Mouse (Mus musculus): ENCODE results near the gene Sapcd2.

Gene Sapcd2

GRCm38 (mm10) chr2:25371764-25372643, at the start of gene Sapcd2:
TSS of gene Sapcd2 (plus strand) at chr2:25372321.
- peak; percentile 89 to 91 for DNase-seq

- DNase-seq: no peak
Measured at GRCm38 (mm10) chr2:25326036-25326435, 46.1 kb upstream of the Sapcd2 start.

GRCm38 (mm10) chr2:25328440-25328839, 43.7 kb upstream of the Sapcd2 start:
- peak in 1 of 2 experiments; percentile 28 for DNase-seq

GRCm38 (mm10) chr2:25331470-25331869, 40.7 kb upstream of the Sapcd2 start:
- DNase-seq: no peak

- DNase-seq: peak; percentile 99
Measured at GRCm38 (mm10) chr2:25332286-25333160, 39.6 kb upstream of the Sapcd2 start, which contains the start of gene Man1b1. TSS of gene Man1b1 (plus strand) at chr2:25332338.

GRCm38 (mm10) chr2:25333569-25333968, 38.6 kb upstream of the Sapcd2 start:
- no peak for DNase-seq

- DNase-seq: no peak
Measured at GRCm38 (mm10) chr2:25338303-25338702, 33.8 kb upstream of the Sapcd2 start.

- no peak for DNase-seq
Measured at GRCm38 (mm10) chr2:25348162-25348561, 24.0 kb upstream of the Sapcd2 start.

- DNase-seq: no peak
Measured at GRCm38 (mm10) chr2:25349499-25349898, 22.6 kb upstream of the Sapcd2 start.

- no peak for DNase-seq
Measured at GRCm38 (mm10) chr2:25350701-25351100, 21.4 kb upstream of the Sapcd2 start.

GRCm38 (mm10) chr2:25354211-25354610, 17.9 kb upstream of the Sapcd2 start:
- DNase-seq: no peak

- no peak for DNase-seq
Measured at GRCm38 (mm10) chr2:25355419-25356066, 16.6 kb upstream of the Sapcd2 start.

GRCm38 (mm10) chr2:25356208-25357079, 15.7 kb upstream of the Sapcd2 start, which contains the start of gene Dpp7:
TSS of gene Dpp7 (minus strand) at chr2:25356359.
- DNase-seq: peak; percentile 84

- DNase-seq: no peak
Measured at GRCm38 (mm10) chr2:25359848-25360247, 12.3 kb upstream of the Sapcd2 start.

- DNase-seq: peak; percentile 41 to 66
Measured at GRCm38 (mm10) chr2:25363478-25364178, 8.5 kb upstream of the Sapcd2 start.

GRCm38 (mm10) chr2:25364313-25364712, 7.8 kb upstream of the Sapcd2 start:
- DNase-seq: no peak

- no peak for DNase-seq
Measured at GRCm38 (mm10) chr2:25364761-25365090, 7.4 kb upstream of the Sapcd2 start.

GRCm38 (mm10) chr2:25365091-25365761, 6.9 kb upstream of the Sapcd2 start, which contains the start of gene Uap1l1:
TSS of gene Uap1l1 (minus strand) at chr2:25365682.
- DNase-seq: peak; percentile 85 to 91

GRCm38 (mm10) chr2:25369996-25370395, 2.1 kb upstream of the Sapcd2 start:
- DNase-seq: no peak

- DNase-seq: no peak
Measured at GRCm38 (mm10) chr2:25372644-25373391, 697 bp downstream of the Sapcd2 start.

All from lung, postnatal 4 days (tissue).